In the genomic region with DNA sequence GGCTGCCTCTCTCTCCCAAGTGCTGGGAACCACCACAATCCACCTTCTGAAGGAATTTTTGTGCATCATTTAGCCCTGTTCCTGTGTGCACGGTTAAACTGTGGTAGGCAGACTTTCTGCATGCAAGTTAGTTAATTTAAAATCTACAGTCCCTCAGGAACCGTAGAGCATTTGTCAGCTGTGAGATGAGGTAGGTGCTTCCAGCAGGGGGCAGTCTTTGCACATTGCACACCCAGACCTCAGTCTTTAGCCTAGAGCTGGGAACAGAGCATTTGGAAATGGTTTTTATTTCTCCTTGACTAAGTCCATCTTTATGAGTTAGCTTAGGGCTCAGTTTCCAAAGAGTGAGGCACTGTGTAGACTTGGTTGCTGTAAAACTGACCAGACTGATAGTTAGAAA, we compare ENCODE assay signal across 8 mouse cellular contexts. TPM values are rescaled to one million over a fixed set of nuclear protein-coding genes. Genes with fewer than 3 reads are reported as not detected.
A peak's percentile ranks its signal among the peaks of the same experiment; 100 is the strongest.
DNase-seq lines count a peak whose midpoint lies in the region; ATAC-seq and TF ChIP-seq lines count a peak whose summit lies in the region.

No protein-coding gene starts in this region.

- H3K9me3 ChIP-seq in hindbrain, postnatal 0 days (ENCODE audit: low read length), result no peaks in the 10 kb centered on the region
- H3K9me3 ChIP-seq in limb, embryonic 11.5 days (ENCODE audit: control insufficient read depth, low read length), result no peaks in the 10 kb centered on the region

- no peaks in the 10 kb centered on the region for H3K27me3 ChIP-seq in testis, adult 2 months (ENCODE audit: control insufficient read depth, insufficient read depth, low read length)
- H3K27me3 ChIP-seq in hindbrain, postnatal 0 days (ENCODE audit: insufficient read depth, low read length), result no peaks in the 10 kb centered on the region
- no peaks in the 10 kb centered on the region for H3K27me3 ChIP-seq in limb, embryonic 11.5 days (ENCODE audit: control insufficient read depth, insufficient read depth, low read length)

- WGBS in hindbrain, postnatal 0 days, result 33% methylated on average over 2 of the region's 2 CpGs
- 61% methylated on average over 2 of the region's 2 CpGs for WGBS in limb, embryonic 11.5 days

- no peak overlapping the region for H3K27ac ChIP-seq in testis, adult 2 months (ENCODE audit: control insufficient read depth, insufficient read depth, low read depth, low read length)
- no peak overlapping the region for H3K27ac ChIP-seq in hindbrain, postnatal 0 days
- no peak overlapping the region for H3K27ac ChIP-seq in limb, embryonic 11.5 days (replicated peaks; ENCODE audit: low read depth, low read length)

- peak; percentile 40; the same call in 1 of the 2 replicates for TF ChIP-seq CTCF in testis, adult 2 months (IDR thresholded peaks at IDR 0.05; ENCODE audit: control insufficient read depth, insufficient read depth, insufficient replicate concordance, low read depth, low read length)
- TF ChIP-seq CTCF in hindbrain, postnatal 0 days (IDR thresholded peaks at IDR 0.05; ENCODE audit: low read depth), result peak; percentile 85

- H3K36me3 ChIP-seq in testis, adult 2 months (ENCODE audit: control insufficient read depth, insufficient read depth, low read length), result peaks cover 13% of the 10 kb centered on the region
- H3K36me3 ChIP-seq in hindbrain, postnatal 0 days (ENCODE audit: insufficient read depth, low read length), result peaks cover 63% of the 10 kb centered on the region
- peaks cover 54% of the 10 kb centered on the region for H3K36me3 ChIP-seq in limb, embryonic 11.5 days (ENCODE audit: control insufficient read depth, insufficient read depth, low read length)

- no peak overlapping the region for H3K4me2 ChIP-seq in hindbrain, postnatal 0 days (ENCODE audit: low read depth, low read length)
- H3K4me2 ChIP-seq in limb, embryonic 11.5 days (ENCODE audit: low read depth, severe bottlenecking), result no peak overlapping the region

- no peak overlapping the region for H3K4me3 ChIP-seq in testis, adult 2 months (ENCODE audit: control insufficient read depth, low read depth, low read length)
- H3K4me3 ChIP-seq in hindbrain, postnatal 0 days (ENCODE audit: low read length), result no peak overlapping the region
- no peak overlapping the region for H3K4me3 ChIP-seq in limb, embryonic 11.5 days (ENCODE audit: low read depth, low read length)

- no peaks in the 10 kb centered on the region for H3K4me1 ChIP-seq in testis, adult 2 months (ENCODE audit: control insufficient read depth, insufficient read depth, low read length)
- H3K4me1 ChIP-seq in hindbrain, postnatal 0 days (ENCODE audit: insufficient read depth, low read length), result no peaks in the 10 kb centered on the region
- no peaks in the 10 kb centered on the region for H3K4me1 ChIP-seq in limb, embryonic 11.5 days (ENCODE audit: control insufficient read depth, insufficient read depth, low read length)

- ATAC-seq in hindbrain, postnatal 0 days, result no peak
- no peak for ATAC-seq in limb, embryonic 11.5 days (ENCODE audit: insufficient number of reproducible peaks, low FRiP score, low TSS enrichment, low read depth)

- no peak for TF ChIP-seq POLR2A in testis, adult 2 months (IDR thresholded peaks at IDR 0.05; ENCODE audit: control insufficient read depth, low read depth, low read length)

- no peak overlapping the region for H3K9ac ChIP-seq in hindbrain, postnatal 0 days (replicated peaks; ENCODE audit: low read length)
- no peak overlapping the region for H3K9ac ChIP-seq in limb, embryonic 11.5 days (ENCODE audit: low read length)

- DNase-seq in adrenal gland, adult (ENCODE audit: inconsistent age in 2 of 2, low spot score in 1 of 2), result peak; percentile 68 to 86
- DNase-seq in adrenal gland, postnatal 4 days (ENCODE audit: low spot score in 2 of 2), result no peak
- no peak for DNase-seq in testis, postnatal 14 days (ENCODE audit: low spot score)
- peak; percentile 73 for DNase-seq in embryo, embryonic 11 days
- peak; percentile 78 for DNase-seq in hindbrain, postnatal 0 days (ENCODE audit: low spot score)
- DNase-seq in limb, embryonic 11.5 days (ENCODE audit: low spot score), result peak; percentile 82
- peak; percentile 53 to 80 for DNase-seq in right cerebral cortex, postnatal 10 days (ENCODE audit: low spot score in 2 of 2)

RNA-seq across cellular contexts. Expression of gene Fzd9, which starts 14.5 kb away (rescaled TPM):
- total RNA-seq in adrenal gland, postnatal 4 days (2021), result 1 to 10 TPM; 2.6 to 2.8 TPM
- 3.1 and 3.2 TPM in 2 replicates for polyA plus RNA-seq in testis, adult 2 months (2012; rRNA removed)
- total RNA-seq in hindbrain, postnatal 0 days (2014; rRNA removed), result 35.1 and 49.8 TPM in 2 replicates
- 18.0 TPM in 2 replicates for polyA plus RNA-seq in hindbrain, postnatal 0 days (2015; fragmentation: Nextera tagmentation; extraction: Ambion mirVana)
- polyA plus RNA-seq in limb, embryonic 11.5 days (2014; fragmentation: Nextera tagmentation; extraction: Ambion mirVana), result 3.3 TPM in 2 replicates

RNA-seq across cellular contexts. Expression of gene Baz1b, which starts 49.5 kb away (rescaled TPM):
- 10 to 100 TPM; 67.4 to 76.4 TPM for total RNA-seq in adrenal gland, postnatal 4 days (2021)
- polyA plus RNA-seq in testis, adult 2 months (2012; rRNA removed), result 6.4 and 7.7 TPM in 2 replicates
- total RNA-seq in hindbrain, postnatal 0 days (2014; rRNA removed), result 35.5 and 42.9 TPM in 2 replicates
- polyA plus RNA-seq in hindbrain, postnatal 0 days (2015; fragmentation: Nextera tagmentation; extraction: Ambion mirVana), result 15.8 and 16.7 TPM in 2 replicates
- 71.5 and 77.1 TPM in 2 replicates for polyA plus RNA-seq in limb, embryonic 11.5 days (2014; fragmentation: Nextera tagmentation; extraction: Ambion mirVana)

Comparison
In these comparisons a context has a peak if more than half of its experiments do, and no peak if none do; other contexts are left out.
1. DNase-seq: peak in adrenal gland, adult (2 of 2), embryo, embryonic 11 days (single experiment), hindbrain, postnatal 0 days (single experiment), limb, embryonic 11.5 days (single experiment) and right cerebral cortex, postnatal 10 days (2 of 2); none in adrenal gland, postnatal 4 days (0 of 2) and testis, postnatal 14 days (single experiment).